15 mouse cellular contexts compared by ENCODE assay signal in the genomic region with DNA sequence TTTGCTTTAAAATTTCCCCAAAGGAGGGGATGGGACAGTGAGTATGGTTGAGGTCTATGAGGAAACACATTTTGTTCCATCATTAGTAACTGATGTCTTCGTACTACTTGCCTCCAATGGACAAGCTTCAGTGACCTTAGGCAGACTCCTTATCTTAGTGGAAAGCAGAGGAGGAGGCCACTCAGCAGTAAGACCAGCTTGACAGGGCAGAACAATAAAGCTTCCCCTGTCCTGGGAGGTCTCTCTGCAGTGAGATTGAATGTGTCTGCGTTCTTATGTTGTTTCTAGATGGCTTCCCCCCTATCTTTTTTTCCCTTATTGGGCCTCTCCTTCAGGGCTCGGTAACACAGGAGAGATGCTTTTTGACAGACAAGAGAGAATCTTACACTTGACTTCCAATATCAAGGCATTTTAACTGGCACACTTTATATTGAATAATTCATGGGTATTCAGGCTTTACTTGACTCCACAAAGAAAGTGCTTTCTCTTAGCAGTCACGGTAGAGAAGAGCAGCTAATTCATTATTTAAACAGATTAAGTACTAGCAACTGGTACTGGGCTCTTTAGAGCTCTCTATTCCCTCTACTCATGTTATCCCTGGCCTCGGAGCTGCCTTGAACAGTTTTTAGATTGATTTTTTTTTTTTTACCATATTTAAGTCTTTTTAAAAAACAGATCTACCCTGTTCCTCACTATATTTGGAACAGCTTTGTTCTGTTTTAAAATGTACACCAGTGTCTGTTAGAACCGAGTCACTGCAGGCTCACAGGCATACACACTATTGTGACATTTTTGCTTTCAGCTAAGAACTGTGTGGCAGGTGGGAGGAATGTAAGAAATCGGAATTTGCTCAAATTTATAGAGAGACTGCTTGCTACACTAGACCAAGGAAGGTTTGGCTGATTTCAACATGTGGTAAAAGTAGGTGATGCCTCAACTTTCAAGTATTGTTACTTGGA.
DNase-seq lines count a peak whose midpoint lies in the region; ATAC-seq and TF ChIP-seq lines count a peak whose summit lies in the region.
"Had no signal": no experiment of that assay in that cellular context is flagged by ENCODE, and none has a peak within 500 bp of the region (broad histone marks: within the 10 kb centered on the region; RNA-seq: fewer than 3 reads in every experiment).

No protein-coding gene starts in this region.

- 56% methylated on average over 7 of the region's 7 CpGs for WGBS in embryonic facial prominence, embryonic 14.5 days
- WGBS in embryonic facial prominence, embryonic 10.5 days: 65% methylated on average over 7 of the region's 7 CpGs
- WGBS in neural tube, embryonic 14.5 days: 44% methylated on average over 7 of the region's 7 CpGs
- 58% methylated on average over 7 of the region's 7 CpGs for WGBS in lung, adult 2 months

- H3K4me1 ChIP-seq in embryonic facial prominence, embryonic 14.5 days (ENCODE audit: control insufficient read depth, insufficient read depth, low read length): no peaks in the 10 kb centered on the region
- H3K4me1 ChIP-seq in embryonic facial prominence, embryonic 10.5 days: no peaks in the 10 kb centered on the region
- H3K4me1 ChIP-seq in neural tube, embryonic 14.5 days (ENCODE audit: control insufficient read depth, insufficient read depth, low read length): no peaks in the 10 kb centered on the region
- no peaks in the 10 kb centered on the region for H3K4me1 ChIP-seq in lung, adult 2 months (ENCODE audit: control insufficient read depth, insufficient read depth, low read length)
- H3K4me1 ChIP-seq: limb, embryonic 10.5 days; liver, embryonic 15.5 days had no signal

- DNase-seq in embryonic facial prominence, embryonic 14.5 days (ENCODE audit: low spot score): peak; percentile 6
- DNase-seq in embryonic facial prominence, embryonic 10.5 days (ENCODE audit: low spot score): no peak
- DNase-seq in left cerebral cortex, adult 11 months (ENCODE audit: low spot score): peak; percentile 35
- no peak for DNase-seq in left cerebral cortex, adult 8-10 months (ENCODE audit: low spot score in 2 of 2)
- peak; percentile 3 to 23 for DNase-seq in left cerebral cortex, adult 9 months (ENCODE audit: low spot score in 2 of 2)
- DNase-seq in lung, adult 2 months: no peak
- no peak for DNase-seq in heart, postnatal 10 days
- DNase-seq: adrenal gland, adult 2 months; gastrocnemius, postnatal 36 days; kidney, postnatal 4 days; lung, postnatal 36 days had no signal

- no peak overlapping the region for H3K4me3 ChIP-seq in embryonic facial prominence, embryonic 14.5 days (ENCODE audit: low read depth, low read length)
- H3K4me3 ChIP-seq in embryonic facial prominence, embryonic 10.5 days: no peak overlapping the region
- H3K4me3 ChIP-seq in neural tube, embryonic 14.5 days (ENCODE audit: low read depth, low read length): no peak overlapping the region
- H3K4me3 ChIP-seq in lung, adult 2 months (replicated peaks; ENCODE audit: extremely low read depth, low read depth, low read length): no peak overlapping the region
- H3K4me3 ChIP-seq: limb, embryonic 10.5 days; liver, embryonic 15.5 days had no signal

- no peak overlapping the region for H3K4me2 ChIP-seq in embryonic facial prominence, embryonic 14.5 days (ENCODE audit: low read depth, low read length)
- H3K4me2 ChIP-seq in neural tube, embryonic 14.5 days (ENCODE audit: low read depth, low read length): no peak overlapping the region
- H3K4me2 ChIP-seq: liver, embryonic 15.5 days had no signal

- TF ChIP-seq POLR2A in lung, adult 2 months (IDR thresholded peaks at IDR 0.05; ENCODE audit: borderline replicate concordance, extremely low read depth, low read depth, low read length): no peak

- peak; percentile 9; the same call in 1 of the 2 replicates for ATAC-seq in embryonic facial prominence, embryonic 14.5 days (ENCODE audit: low read depth)
- peak; percentile 79; the same call in 1 of the 2 replicates for ATAC-seq in neural tube, embryonic 14.5 days (ENCODE audit: low read depth)
- ATAC-seq: intestine, embryonic 16.5 days had no signal

- TF ChIP-seq CTCF in lung, adult 2 months (IDR thresholded peaks at IDR 0.05; ENCODE audit: insufficient read depth, low read length): no peak

- no peaks in the 10 kb centered on the region for H3K36me3 ChIP-seq in embryonic facial prominence, embryonic 14.5 days (ENCODE audit: control insufficient read depth, insufficient read depth, low read length)
- no peaks in the 10 kb centered on the region for H3K36me3 ChIP-seq in embryonic facial prominence, embryonic 10.5 days (replicated peaks)
- no peaks in the 10 kb centered on the region for H3K36me3 ChIP-seq in neural tube, embryonic 14.5 days (ENCODE audit: control insufficient read depth, insufficient read depth, low read length)
- H3K36me3 ChIP-seq: limb, embryonic 10.5 days; liver, embryonic 15.5 days had no signal

- intact Hi-C loops in heart, postnatal 10 days (cut with DNase I): no loop called here

- no peaks in the 10 kb centered on the region for H3K27me3 ChIP-seq in embryonic facial prominence, embryonic 14.5 days (replicated peaks; ENCODE audit: control insufficient read depth, insufficient read depth, low read length)
- no peaks in the 10 kb centered on the region for H3K27me3 ChIP-seq in embryonic facial prominence, embryonic 10.5 days (replicated peaks; ENCODE audit: low read depth, poor library complexity, severe bottlenecking)
- H3K27me3 ChIP-seq in neural tube, embryonic 14.5 days (ENCODE audit: control insufficient read depth, insufficient read depth, low read length): no peaks in the 10 kb centered on the region
- H3K27me3 ChIP-seq: liver, embryonic 15.5 days had no signal

- no peak overlapping the region for H3K27ac ChIP-seq in embryonic facial prominence, embryonic 14.5 days (replicated peaks; ENCODE audit: low read depth, low read length)
- H3K27ac ChIP-seq in embryonic facial prominence, embryonic 10.5 days (replicated peaks): no peak overlapping the region
- no peak overlapping the region for H3K27ac ChIP-seq in neural tube, embryonic 14.5 days (ENCODE audit: low read depth, low read length)
- H3K27ac ChIP-seq: limb, embryonic 10.5 days; liver, embryonic 15.5 days had no signal

- no peak overlapping the region for H3K9ac ChIP-seq in embryonic facial prominence, embryonic 14.5 days (ENCODE audit: low read depth, low read length)
- H3K9ac ChIP-seq in neural tube, embryonic 14.5 days (replicated peaks; ENCODE audit: low read depth, low read length): no peak overlapping the region
- H3K9ac ChIP-seq: liver, embryonic 15.5 days had no signal

- H3K9me3 ChIP-seq in embryonic facial prominence, embryonic 14.5 days (ENCODE audit: control insufficient read depth, low read length): no peaks in the 10 kb centered on the region
- H3K9me3 ChIP-seq in embryonic facial prominence, embryonic 10.5 days: no peaks in the 10 kb centered on the region
- no peaks in the 10 kb centered on the region for H3K9me3 ChIP-seq in neural tube, embryonic 14.5 days (ENCODE audit: control insufficient read depth, low read length)
- H3K9me3 ChIP-seq: limb, embryonic 10.5 days; liver, embryonic 15.5 days had no signal

Comparison
In these comparisons a context has a peak if more than half of its experiments do, and no peak if none do; other contexts are left out.
1. DNase-seq: peak in embryonic facial prominence, embryonic 14.5 days (single experiment), left cerebral cortex, adult 11 months (single experiment) and left cerebral cortex, adult 9 months (2 of 2); none in embryonic facial prominence, embryonic 10.5 days (single experiment), left cerebral cortex, adult 8-10 months (0 of 2), lung, adult 2 months (single experiment) and heart, postnatal 10 days (0 of 2).